Mouse (Mus musculus) liver, embryonic 14.5 days (tissue): Measurements from ENCODE around the gene Gm1113. TPM values are rescaled to one million over a fixed set of nuclear protein-coding genes. Genes with fewer than 3 reads are reported as not detected.
A peak's percentile ranks its signal among the peaks of the same experiment; 100 is the strongest.

Source experiments
- ATAC-seq: fragments of 200-750 bp; cut with Nextera tagmentation; 2 replicates; pipeline ENCODE4 v1.8.0; 2017; ENCODE audit warnings: moderate number of reproducible peaks, mild to moderate bottlenecking, moderate library complexity; ENCODE audit not compliant: insufficient read depth
- DNase-seq, 3 experiments: peaks; one replicate each; pipeline ENCODE4 v3.0.0-alpha.2; 2012 to 2013; ENCODE audit warnings: low read depth in 3 of 3, low spot score in 3 of 3
- H3K27ac ChIP-seq: fragments of 300-500 bp; sonication (generic); 2 replicates; pipeline ENCODE4 v1.5.1; 2014; ENCODE audit warnings: moderate library complexity, mild to moderate bottlenecking, control low read depth, inconsistent platforms
- H3K27me3 ChIP-seq: fragments of 300-500 bp; sonication (generic); 2 replicates; pipeline ENCODE4 v1.6.1; 2014; ENCODE audit warnings: mild to moderate bottlenecking, low read length, moderate library complexity; ENCODE audit not compliant: control insufficient read depth, insufficient read depth
- H3K36me3 ChIP-seq: fragments of 300-500 bp; sonication (generic); replicated peaks from 2 replicates; pipeline ENCODE4 v1.6.1; 2014; ENCODE audit warnings: low read depth; ENCODE audit not compliant: control insufficient read depth, insufficient read depth
- H3K4me1 ChIP-seq, 2 experiments: fragments of 200-500 bp in 1 of 2; fragments of 300-500 bp in 1 of 2; sonication (generic) in 1 of 2; replicated peaks; 2 replicates each; pipeline ENCODE4 v1.6.1; 2012 to 2014; ENCODE audit warnings: antibody characterized with exemption in 1 of 2, inconsistent platforms in 1 of 2, low read length in 1 of 2; ENCODE audit not compliant: control insufficient read depth in 2 of 2, insufficient read depth in 2 of 2
- H3K4me2 ChIP-seq: fragments of 300-500 bp; sonication (generic); 2 replicates; pipeline ENCODE4 v1.6.1; 2014; ENCODE audit warnings: low read depth, mild to moderate bottlenecking, control low read depth, moderate library complexity
- H3K4me3 ChIP-seq, 2 experiments: fragments of 200-500 bp in 1 of 2; fragments of 300-500 bp in 1 of 2; sonication (generic) in 1 of 2; 2 replicates each; pipeline ENCODE4 v1.5.1; 2012 to 2014; ENCODE audit warnings: low read depth in 2 of 2, low read length in 2 of 2, mild to moderate bottlenecking in 2 of 2, control low read depth in 1 of 2, inconsistent platforms in 1 of 2, moderate library complexity in 1 of 2; ENCODE audit not compliant: insufficient read depth in 1 of 2
- H3K9ac ChIP-seq: fragments of 300-500 bp; sonication (generic); replicated peaks from 2 replicates; pipeline ENCODE4 v1.6.1; 2014; ENCODE audit warnings: mild to moderate bottlenecking, control low read depth, moderate library complexity
- H3K9me3 ChIP-seq: fragments of 300-500 bp; sonication (generic); 2 replicates; pipeline ENCODE4 v1.6.1; 2016; ENCODE audit warnings: low read length, mixed read lengths; ENCODE audit not compliant: control insufficient read depth
- CTCF ChIP-seq: IDR thresholded peaks from 2 replicates; pipeline ENCODE4 v1.5.1; 2016; ENCODE audit warnings: antibody characterized with exemption, low read depth, control low read depth
- EP300 ChIP-seq: IDR thresholded peaks from 2 replicates; pipeline ENCODE4 v1.6.1; 2016; ENCODE audit warnings: antibody characterized with exemption, low read depth
- WGBS: fragments of 180-500 bp; shearing (Covaris S2); extraction: QIAGEN DNeasy Blood & Tissue Kit; methylation state at CpG from one replicate; pipeline ENCODE4 v1.1.7; 2014; ENCODE audit not compliant: insufficient replicate concordance; 5-methylcytosine and 5-hydroxymethylcytosine counted together
- polyA plus RNA-seq, 2 experiments: library from polyadenylated mRNA; depleted of rRNA in 1 of 2; stranded (reverse) in 1 of 2; unstranded in 1 of 2; fragments of >200 nt; fragmentation: Nextera tagmentation in 1 of 2; extraction: Ambion mirVana in 1 of 2; gene quantifications; 2 replicates each; pipeline versions ENCODE4 v1.2.1 to v1.2.3; 2012 to 2014

Gm1113 gene
- polyA plus RNA-seq, 2 experiments, result not detected

GRCm38 (mm10) chr9:35529141-35529540 is 11.1 kb upstream of the Gm1113 start:
- TF ChIP-seq EP300, result no peak
- TF ChIP-seq CTCF, result no peak
- H3K9me3 ChIP-seq, result no peaks in the 10 kb centered on the region
- no peaks in the 10 kb centered on the region for H3K4me1 ChIP-seq
- no peak for ATAC-seq
- no peak overlapping the region for H3K9ac ChIP-seq
- H3K4me2 ChIP-seq, result no peak overlapping the region
- WGBS, result 50% methylated on average over 3 of the region's 3 CpGs
- DNase-seq, result no peak
- H3K4me3 ChIP-seq, result no peak overlapping the region
- H3K27ac ChIP-seq, result no peak overlapping the region
- no peaks in the 10 kb centered on the region for H3K27me3 ChIP-seq
- H3K36me3 ChIP-seq, result no peaks in the 10 kb centered on the region

- H3K27ac ChIP-seq, result no peak overlapping the region
- H3K27me3 ChIP-seq, result no peaks in the 10 kb centered on the region
- TF ChIP-seq CTCF (peak; percentile 87), EP300 (no peak)
- H3K4me2 ChIP-seq, result no peak overlapping the region
- no peaks in the 10 kb centered on the region for H3K9me3 ChIP-seq
- H3K4me3 ChIP-seq, result no peak overlapping the region
- WGBS, result 17% methylated on average over 7 of the region's 7 CpGs
- ATAC-seq, result no peak
- no peaks in the 10 kb centered on the region for H3K4me1 ChIP-seq
- H3K9ac ChIP-seq, result no peak overlapping the region
- peak in 1 of 3 experiments; percentile 19 for DNase-seq
- no peaks in the 10 kb centered on the region for H3K36me3 ChIP-seq
Measured at GRCm38 (mm10) chr9:35523941-35524411, 5.9 kb upstream of the Gm1113 start.

- DNase-seq (no peak), ATAC-seq (no peak)
- no peak overlapping the region for H3K27ac ChIP-seq
- H3K4me2 ChIP-seq, result no peak overlapping the region
- TF ChIP-seq EP300, result no peak
- TF ChIP-seq CTCF, result no peak
- no peaks in the 10 kb centered on the region for H3K9me3 ChIP-seq
- no peaks in the 10 kb centered on the region for H3K36me3 ChIP-seq
- no peak overlapping the region for H3K9ac ChIP-seq
- H3K4me3 ChIP-seq, result no peak overlapping the region
- no peaks in the 10 kb centered on the region for H3K27me3 ChIP-seq
- no peaks in the 10 kb centered on the region for H3K4me1 ChIP-seq
- 43% methylated on average over 5 of the region's 5 CpGs for WGBS
Measured at GRCm38 (mm10) chr9:35523541-35523940, 5.5 kb upstream of the Gm1113 start.

- no peak for TF ChIP-seq EP300
- TF ChIP-seq CTCF, result no peak
- ATAC-seq (no peak), DNase-seq (no peak)
- no peak overlapping the region for H3K4me3 ChIP-seq
- 24% methylated on average over 1 of the region's 1 CpGs for whole genome bisulfite sequencing
- H3K27ac ChIP-seq, result no peak overlapping the region
- H3K9ac ChIP-seq, result no peak overlapping the region
- no peak overlapping the region for H3K4me2 ChIP-seq
- H3K27me3 ChIP-seq, result no peaks in the 10 kb centered on the region
- H3K9me3 ChIP-seq, result no peaks in the 10 kb centered on the region
- H3K36me3 ChIP-seq, result no peaks in the 10 kb centered on the region
- H3K4me1 ChIP-seq, result no peaks in the 10 kb centered on the region
Measured at GRCm38 (mm10) chr9:35522821-35523515, 4.9 kb upstream of the Gm1113 start.

GRCm38 (mm10) chr9:35522241-35522640 is 4.2 kb upstream of the Gm1113 start:
- DNase-seq, result no peak
- Histone ChIP-seq H3K27me3 (no peaks in the 10 kb centered on the region), H3K27ac (no peak overlapping the region), H3K36me3 (no peaks in the 10 kb centered on the region), H3K9me3 (no peaks in the 10 kb centered on the region), H3K9ac (no peak overlapping the region), H3K4me2 (no peak overlapping the region), H3K4me3 (no peak overlapping the region), H3K4me1 (no peaks in the 10 kb centered on the region)
- 57% methylated on average over 2 of the region's 2 CpGs for WGBS
- TF ChIP-seq EP300 (no peak), CTCF (no peak)
- ATAC-seq, result no peak
